Mouse (Mus musculus): ENCODE data around the gene 4921507P07Rik.
"Not testable (repeated sequence)": the region's sequence is repeated elsewhere in the genome, so short reads cannot be mapped to it uniquely, and the experiment has no call there.

4921507P07Rik gene

GRCm38 (mm10) chr6:50596301-50597211 is at the start of gene 4921507P07Rik:
Gene 4921507P07Rik (minus strand): TSS chr6:50596632.
- in situ Hi-C loops (cut with MboI; ENCODE audit: unreplicated experiment in 2 of 2) = no loop called here

- in situ Hi-C loops (cut with MboI; ENCODE audit: unreplicated experiment in 2 of 2) = no loop called here
Measured at GRCm38 (mm10) chr6:50644701-50645100, 48.3 kb upstream of the 4921507P07Rik start.

- in situ Hi-C loops (cut with MboI; ENCODE audit: unreplicated experiment in 2 of 2) = no loop called here
Measured at GRCm38 (mm10) chr6:50641898-50642297, 45.5 kb upstream of the 4921507P07Rik start.

GRCm38 (mm10) chr6:50640377-50640776 is 43.9 kb upstream of the 4921507P07Rik start:
- in situ Hi-C loops (cut with MboI; ENCODE audit: unreplicated experiment in 2 of 2) = no loop called here

GRCm38 (mm10) chr6:50639656-50640055 is 43.2 kb upstream of the 4921507P07Rik start:
- in situ Hi-C loops (cut with MboI; ENCODE audit: unreplicated experiment in 2 of 2) = no loop called here

- in situ Hi-C loops (cut with MboI; ENCODE audit: unreplicated experiment in 2 of 2) = not testable (repeated sequence)
Measured at GRCm38 (mm10) chr6:50626170-50626569, 29.7 kb upstream of the 4921507P07Rik start.

GRCm38 (mm10) chr6:50618273-50618672 is 21.8 kb upstream of the 4921507P07Rik start:
- in situ Hi-C loops (cut with MboI; ENCODE audit: unreplicated experiment in 2 of 2) = not testable (repeated sequence)

- in situ Hi-C loops (cut with MboI; ENCODE audit: unreplicated experiment in 2 of 2) = no loop called here
Measured at GRCm38 (mm10) chr6:50601620-50602019, 5.2 kb upstream of the 4921507P07Rik start.

GRCm38 (mm10) chr6:50598560-50598959 is 2.1 kb upstream of the 4921507P07Rik start:
- in situ Hi-C loops (cut with MboI; ENCODE audit: unreplicated experiment in 2 of 2) = no loop called here

- in situ Hi-C loops (cut with MboI; ENCODE audit: unreplicated experiment in 2 of 2) = no loop called here
Measured at GRCm38 (mm10) chr6:50594372-50594771, 2.1 kb downstream of the 4921507P07Rik start.

GRCm38 (mm10) chr6:50593334-50593845 is 3.0 kb downstream of the 4921507P07Rik start:
- in situ Hi-C loops (cut with MboI; ENCODE audit: unreplicated experiment in 2 of 2) = no loop called here

- in situ Hi-C loops (cut with MboI; ENCODE audit: unreplicated experiment in 2 of 2) = no loop called here
Measured at GRCm38 (mm10) chr6:50590234-50590633, 6.2 kb downstream of the 4921507P07Rik start.

GRCm38 (mm10) chr6:50588251-50588650 is 8.2 kb downstream of the 4921507P07Rik start:
- in situ Hi-C loops (cut with MboI; ENCODE audit: unreplicated experiment in 2 of 2) = no loop called here

- in situ Hi-C loops (cut with MboI; ENCODE audit: unreplicated experiment in 2 of 2) = no loop called here
Measured at GRCm38 (mm10) chr6:50587412-50587811, 9.0 kb downstream of the 4921507P07Rik start.

- in situ Hi-C loops (cut with MboI; ENCODE audit: unreplicated experiment in 2 of 2) = no loop called here
Measured at GRCm38 (mm10) chr6:50586316-50586715, 10.1 kb downstream of the 4921507P07Rik start.

- in situ Hi-C loops (cut with MboI; ENCODE audit: unreplicated experiment in 2 of 2) = no loop called here
Measured at GRCm38 (mm10) chr6:50585733-50586132, 10.7 kb downstream of the 4921507P07Rik start.

GRCm38 (mm10) chr6:50571661-50572060 is 24.8 kb downstream of the 4921507P07Rik start:
- in situ Hi-C loops (cut with MboI; ENCODE audit: unreplicated experiment in 2 of 2) = loop anchor here (25.0 kb wide), 3 partner anchors 1259 to 1509 kb away; partner anchors contain the start of genes Ccdc126 (in 1 of the 2), Malsu1 (in 1 of the 2) and Tra2a (in 1 of the 2)

- in situ Hi-C loops (cut with MboI; ENCODE audit: unreplicated experiment in 2 of 2) = loop anchor here (10.0 to 25.0 kb wide), 7 partner anchors 258 to 1505 kb away; partner anchors contain the start of genes Ccdc126 (in 1 of the 2), Malsu1 (in 1 of the 2), Mpp6 (in 1 of the 2) and Tra2a (in 1 of the 2)
Measured at GRCm38 (mm10) chr6:50566997-50567255, 29.5 kb downstream of the 4921507P07Rik start.

GRCm38 (mm10) chr6:50566141-50566996 is 30.1 kb downstream of the 4921507P07Rik start, which contains the start of gene Cycs:
Gene Cycs (minus strand): TSS chr6:50566538.
- in situ Hi-C loops (cut with MboI; ENCODE audit: unreplicated experiment in 2 of 2) = loop anchor here (10.0 to 25.0 kb wide), 7 partner anchors 258 to 1504 kb away; partner anchors contain the start of genes Ccdc126 (in 1 of the 2), Malsu1 (in 1 of the 2), Mpp6 (in 1 of the 2) and Tra2a (in 1 of the 2)

GRCm38 (mm10) chr6:50563651-50564050 is 32.8 kb downstream of the 4921507P07Rik start:
- in situ Hi-C loops (cut with MboI; ENCODE audit: unreplicated experiment in 2 of 2) = loop anchor here (10.0 to 25.0 kb wide), 7 partner anchors 261 to 1501 kb away; partner anchors contain the start of genes Ccdc126 (in 1 of the 2), Malsu1 (in 1 of the 2), Mpp6 (in 1 of the 2) and Tra2a (in 1 of the 2)
